Mouse (Mus musculus) small intestine, adult 2 months (tissue): ENCODE data around the gene Pou2f1.

Experiments
- CTCF ChIP-seq: fragments of 200-500 bp; IDR thresholded peaks from 2 replicates; pipeline ENCODE4 v1.5.1; 2012; ENCODE audit warnings: low read depth, mild to moderate bottlenecking, control low read depth, inconsistent platforms, low read length, moderate library complexity, mixed read lengths; ENCODE audit not compliant: insufficient replicate concordance, insufficient read length; ENCODE audit errors: extremely low read depth
- POLR2A ChIP-seq: fragments of 200-500 bp; IDR thresholded peaks from 2 replicates; pipeline ENCODE4 v1.6.1; 2012; ENCODE audit warnings: low read depth, mild to moderate bottlenecking, control low read depth, inconsistent platforms, low read length, moderate library complexity

DNA sequence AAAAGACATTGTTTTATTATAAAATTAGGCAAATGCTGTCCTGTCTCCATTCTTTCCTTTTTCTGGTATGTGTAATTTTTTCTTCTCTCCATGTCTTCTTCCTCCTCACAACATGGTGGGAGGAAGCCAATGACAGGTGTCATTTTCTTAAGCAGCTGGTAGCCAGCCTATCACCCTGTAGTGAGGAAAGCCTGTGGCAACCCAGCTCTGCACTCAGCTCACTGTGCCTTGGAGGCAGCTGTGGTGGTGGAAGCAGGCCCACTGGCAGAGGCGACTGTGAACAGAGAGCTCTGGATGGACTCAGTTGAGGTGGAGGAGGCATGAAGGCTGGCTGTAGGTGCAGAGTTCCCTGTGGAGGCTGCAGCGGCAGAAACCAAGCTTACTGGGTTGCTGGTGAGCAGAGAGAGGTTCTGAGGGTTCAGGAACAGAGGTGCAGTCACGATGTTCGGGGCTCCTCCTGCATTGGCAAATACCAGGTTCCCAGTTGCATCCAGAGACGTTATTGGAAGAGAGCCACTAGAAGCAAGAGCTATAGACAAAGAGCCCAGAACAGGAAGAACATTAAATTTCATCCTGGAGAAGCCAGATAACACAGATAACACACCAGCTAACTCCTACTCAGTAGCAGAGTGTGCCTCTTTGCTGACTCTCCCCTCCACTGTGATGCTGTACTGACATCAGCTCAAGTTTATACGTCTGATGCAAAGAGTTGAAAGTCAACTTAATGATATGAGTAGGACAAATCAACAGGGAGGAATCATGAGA is 126.8 kb downstream of the Pou2f1 start:
- TF ChIP-seq POLR2A = no peak
- no peak for TF ChIP-seq CTCF
